Mouse (Mus musculus) spleen, embryonic (tissue): ENCODE data around the gene Tmem80.

Source experiments
- CTCF ChIA-PET: fragments of 350-600 bp; sonication (Branson Sonifier 250); formaldehyde crosslinking; loops from one replicate; lab custom pipeline; 2022; lab: Charles Lee

Gene Tmem80

DNA sequence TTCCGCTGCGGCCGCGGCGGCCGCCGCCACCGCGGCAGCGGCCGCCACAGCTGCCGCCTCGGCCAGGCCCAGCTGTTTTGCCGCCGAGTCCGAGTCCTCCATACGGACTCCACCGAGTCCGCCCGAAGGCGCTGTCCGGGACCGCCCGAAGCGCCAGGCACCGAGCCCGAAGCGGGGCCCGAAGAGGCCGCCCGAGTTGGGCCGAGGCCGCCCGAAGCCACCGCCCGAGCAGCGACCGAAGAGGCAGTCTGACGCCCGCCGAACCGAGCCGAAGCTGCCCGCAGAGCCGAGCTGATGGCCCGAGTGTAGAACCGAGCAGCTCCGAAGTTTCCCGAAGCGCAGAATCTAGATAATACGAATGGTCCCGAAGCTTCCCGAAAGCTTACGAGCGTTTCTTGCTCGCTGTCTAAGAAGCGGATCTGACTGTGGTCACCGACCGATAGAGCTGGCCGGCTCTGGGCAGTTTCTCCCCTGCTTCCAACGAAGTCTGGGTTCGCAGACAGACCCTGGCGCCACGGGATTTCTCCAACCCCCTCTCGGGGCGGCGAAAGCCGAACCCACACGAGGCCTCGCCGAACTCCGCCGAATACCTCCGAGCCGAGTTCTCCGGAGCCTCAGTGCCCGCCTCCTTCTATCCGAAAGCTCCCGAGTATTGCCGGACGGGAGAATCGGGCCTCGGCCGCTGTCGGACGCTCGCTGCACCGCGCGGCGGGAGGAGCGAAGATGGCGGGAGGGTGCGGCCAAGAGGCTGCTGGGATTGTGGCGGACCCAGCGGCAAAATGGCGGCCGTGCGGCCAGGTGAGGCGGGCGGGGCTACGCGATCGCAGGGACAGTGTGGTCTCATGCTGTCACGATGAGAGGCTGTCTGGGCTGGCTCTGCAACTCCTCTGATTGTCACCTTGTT, at the start of gene Tmem80, which contains the start of gene Deaf1:
Tmem80 (plus strand) TSS at position 271 of the 904 bp plus-strand sequence.
Deaf1 (minus strand) TSS at position 222 of the 904 bp plus-strand sequence.
- CTCF ChIA-PET: interaction anchor here (0.6 kb wide), 1 partner anchor 19 kb away, joined by 5 read pairs; no protein-coding TSS in a partner anchor

DNA sequence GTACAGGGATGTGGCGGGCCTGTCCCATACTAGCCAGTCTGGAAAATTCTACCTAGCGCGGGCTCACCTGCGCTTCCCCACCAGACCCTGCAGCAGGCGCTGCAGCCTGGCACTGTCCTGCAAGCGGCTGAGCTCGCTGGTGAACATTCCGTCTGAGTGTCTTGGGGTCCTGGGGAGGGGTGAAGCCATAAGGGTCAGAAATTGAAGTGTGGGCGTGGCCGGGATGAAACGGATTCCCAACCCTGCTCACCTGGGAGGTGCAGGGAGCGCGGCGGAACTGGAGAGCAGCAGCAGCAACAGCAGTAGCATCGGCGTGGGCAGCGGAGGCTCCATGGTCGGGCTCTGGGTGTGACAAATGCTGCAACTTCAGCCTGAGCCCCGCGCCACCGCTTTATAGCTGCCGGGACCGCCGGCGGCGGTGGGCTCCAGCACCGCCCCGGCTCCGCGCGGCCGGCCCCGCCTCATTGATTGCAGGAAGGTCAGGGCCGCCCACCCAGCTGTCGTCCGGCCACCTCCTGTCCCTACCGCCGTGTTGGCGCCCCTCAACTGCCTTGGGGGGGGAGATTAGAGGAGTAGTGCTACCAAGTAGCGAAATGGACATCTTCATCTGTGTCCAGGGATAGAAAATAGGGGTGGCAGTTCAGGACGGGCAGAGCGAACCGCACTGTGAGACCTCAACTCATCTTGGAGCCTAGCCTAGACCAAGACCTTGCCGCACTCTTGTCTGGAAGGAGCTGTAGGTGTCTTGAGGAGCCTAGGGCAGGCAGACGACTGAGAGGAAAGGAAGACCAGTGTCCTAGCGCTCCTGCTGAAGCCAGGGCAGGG, 48.6 kb upstream of the Tmem80 start, which contains the start of gene Sct:
Sct (minus strand) TSS at position 368 of the 825 bp plus-strand sequence.
- CTCF ChIA-PET: interaction anchor here (0.6 kb wide), 1 partner anchor 354 kb away, joined by 3 read pairs; no protein-coding TSS in a partner anchor

DNA sequence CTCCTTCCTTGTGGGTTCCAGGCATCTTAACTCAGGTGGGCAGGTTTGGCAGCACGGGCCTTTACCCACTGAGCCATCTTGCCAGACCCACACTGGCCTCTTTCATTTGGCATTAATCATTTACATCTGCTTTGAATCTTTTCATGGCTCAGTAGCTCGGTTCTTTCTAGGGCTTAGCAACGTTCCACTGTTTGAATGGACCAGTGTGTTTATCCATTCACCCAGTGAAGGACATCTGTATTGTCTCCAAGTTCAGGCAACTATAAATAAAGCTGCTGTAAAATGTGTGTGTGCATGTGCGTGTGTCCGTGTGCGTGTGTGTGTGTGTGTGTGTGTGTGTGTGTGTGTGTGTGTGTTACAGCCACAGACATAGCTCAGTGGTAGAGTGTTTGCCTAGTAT, 46.1 kb upstream of the Tmem80 start:
- CTCF ChIA-PET: no interaction called here

DNA sequence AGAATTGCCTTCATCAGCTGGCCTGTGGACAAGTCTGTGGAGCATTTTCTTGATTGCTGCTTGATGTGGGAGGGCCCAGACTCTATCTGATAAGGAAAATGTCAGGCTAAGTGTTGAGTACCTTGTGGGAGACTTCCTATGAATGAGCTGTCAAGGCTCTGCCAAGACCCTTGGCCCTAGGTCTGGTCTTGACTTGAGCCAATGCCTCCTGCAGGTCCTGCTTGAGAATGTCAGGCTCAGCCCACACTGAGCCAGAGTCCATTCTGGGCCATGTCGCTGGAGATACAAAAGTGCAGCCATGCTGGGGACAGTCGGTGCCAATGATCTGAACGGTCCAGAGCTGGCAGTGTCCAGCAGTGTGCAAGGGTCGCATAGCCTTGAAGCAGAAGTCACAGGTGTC, 44.8 kb upstream of the Tmem80 start:
- CTCF ChIA-PET: no interaction called here

DNA sequence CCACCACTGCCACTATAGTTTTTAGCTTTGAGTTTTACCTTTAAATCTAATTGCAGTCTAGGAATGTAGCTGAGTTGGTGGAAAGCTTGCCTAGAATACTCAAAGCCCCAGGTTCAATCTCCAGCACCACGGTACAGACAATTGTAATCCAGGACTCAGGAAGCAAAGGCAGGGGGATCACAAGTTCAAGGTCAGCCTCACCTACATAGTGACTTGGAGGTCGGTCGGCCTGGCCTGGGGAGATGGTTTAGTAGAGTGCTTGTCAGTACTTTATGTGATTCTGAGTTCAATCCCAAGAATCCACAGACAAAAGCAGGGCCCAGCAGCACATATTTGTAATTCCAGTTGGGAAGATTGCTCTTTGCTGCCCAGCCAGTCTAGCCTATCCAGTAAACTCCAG, 39.5 kb upstream of the Tmem80 start:
- CTCF ChIA-PET: interaction anchor here (0.5 kb wide), 1 partner anchor 22 kb away, joined by 3 read pairs; the partner anchor contains the start of gene Irf7

DNA sequence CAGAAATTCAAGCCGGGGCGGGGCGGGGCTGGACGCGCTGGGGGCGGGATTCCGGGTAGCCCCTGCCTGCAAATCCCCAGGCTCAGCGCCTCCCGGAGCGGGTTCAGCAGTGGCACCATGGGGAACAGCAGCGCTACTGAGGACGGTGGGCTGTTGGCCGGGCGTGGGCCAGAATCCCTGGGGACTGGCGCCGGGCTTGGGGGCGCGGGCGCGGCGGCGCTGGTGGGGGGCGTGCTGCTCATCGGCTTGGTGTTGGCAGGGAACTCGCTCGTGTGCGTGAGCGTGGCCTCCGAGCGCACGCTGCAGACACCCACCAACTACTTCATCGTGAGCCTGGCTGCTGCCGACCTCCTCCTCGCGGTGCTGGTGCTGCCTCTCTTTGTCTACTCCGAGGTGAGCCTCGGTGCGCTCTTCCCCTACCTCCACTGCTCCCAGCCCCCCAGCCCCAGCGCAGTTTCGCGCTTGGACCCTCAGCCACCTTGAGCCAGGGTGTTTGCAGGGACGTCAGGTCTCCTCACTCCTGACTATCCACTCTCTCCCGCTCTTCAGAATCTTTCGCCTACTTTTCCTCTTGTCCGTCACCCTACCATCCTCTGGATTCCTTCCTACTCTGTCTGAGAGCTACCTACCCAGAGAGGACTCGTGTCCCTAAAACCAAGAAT, 35.5 kb upstream of the Tmem80 start, which contains the start of gene Drd4:
Drd4 (plus strand) TSS at position 86 of the 662 bp plus-strand sequence.
- CTCF ChIA-PET: no interaction called here

DNA sequence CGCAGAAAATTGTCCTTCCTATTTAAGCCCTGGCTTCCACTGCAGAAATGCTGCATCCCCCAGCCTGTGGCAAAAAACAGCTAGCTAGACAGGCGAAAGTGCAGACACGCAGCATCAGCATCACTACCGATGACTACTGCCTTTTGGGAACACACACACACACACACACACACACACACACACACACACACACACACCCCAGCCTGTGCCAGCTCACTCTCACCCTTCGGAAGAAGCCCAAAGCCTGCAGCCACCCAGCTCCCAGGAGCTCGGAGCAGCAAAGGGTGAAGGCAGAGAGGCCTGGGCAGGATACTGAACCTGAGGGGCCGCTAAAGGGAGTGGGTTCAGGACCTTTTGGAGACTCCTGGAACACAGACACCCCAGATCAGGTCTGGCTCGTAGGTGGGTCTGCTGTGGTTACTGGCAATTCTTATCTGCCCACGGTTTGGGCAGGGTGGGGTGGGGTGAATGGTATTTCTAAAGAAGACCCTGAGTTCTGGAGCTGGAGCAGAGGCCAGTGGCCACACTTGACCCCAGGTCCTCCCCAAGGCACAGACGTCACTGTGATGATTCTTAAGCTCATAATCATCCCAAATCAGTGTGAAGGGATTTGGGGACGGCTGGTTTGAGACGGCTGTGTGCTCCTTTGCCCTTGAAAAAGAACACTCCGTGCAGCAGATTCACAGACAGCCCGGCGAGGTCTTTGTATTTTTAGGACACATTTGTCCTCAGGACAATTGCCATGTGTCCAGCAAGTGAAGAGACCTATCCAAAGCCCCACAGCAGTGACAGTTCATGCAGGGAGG, 34.8 kb upstream of the Tmem80 start:
- CTCF ChIA-PET: no interaction called here

DNA sequence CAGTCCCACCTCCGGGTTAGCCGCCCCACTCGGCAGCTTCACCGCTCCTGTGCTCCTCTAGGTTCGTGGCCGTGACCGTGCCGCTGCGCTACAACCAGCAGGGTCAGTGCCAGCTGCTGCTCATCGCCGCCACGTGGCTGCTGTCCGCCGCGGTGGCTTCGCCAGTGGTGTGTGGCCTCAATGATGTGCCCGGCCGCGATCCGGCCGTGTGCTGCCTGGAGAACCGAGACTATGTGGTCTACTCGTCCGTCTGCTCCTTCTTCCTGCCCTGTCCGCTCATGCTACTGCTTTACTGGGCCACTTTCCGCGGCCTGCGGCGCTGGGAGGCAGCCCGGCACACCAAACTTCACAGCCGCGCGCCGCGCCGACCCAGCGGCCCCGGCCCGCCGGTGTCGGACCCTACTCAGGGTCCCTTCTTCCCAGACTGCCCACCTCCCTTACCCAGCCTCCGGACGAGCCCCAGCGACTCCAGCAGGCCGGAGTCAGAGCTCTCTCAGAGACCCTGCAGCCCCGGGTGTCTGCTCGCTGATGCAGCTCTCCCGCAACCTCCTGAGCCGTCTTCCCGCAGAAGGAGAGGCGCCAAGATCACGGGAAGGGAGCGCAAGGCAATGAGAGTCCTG, 33.6 kb upstream of the Tmem80 start:
- CTCF ChIA-PET: interaction anchor here (1.0 kb wide), 1 partner anchor 25 kb away, joined by 3 read pairs; no protein-coding TSS in a partner anchor

DNA sequence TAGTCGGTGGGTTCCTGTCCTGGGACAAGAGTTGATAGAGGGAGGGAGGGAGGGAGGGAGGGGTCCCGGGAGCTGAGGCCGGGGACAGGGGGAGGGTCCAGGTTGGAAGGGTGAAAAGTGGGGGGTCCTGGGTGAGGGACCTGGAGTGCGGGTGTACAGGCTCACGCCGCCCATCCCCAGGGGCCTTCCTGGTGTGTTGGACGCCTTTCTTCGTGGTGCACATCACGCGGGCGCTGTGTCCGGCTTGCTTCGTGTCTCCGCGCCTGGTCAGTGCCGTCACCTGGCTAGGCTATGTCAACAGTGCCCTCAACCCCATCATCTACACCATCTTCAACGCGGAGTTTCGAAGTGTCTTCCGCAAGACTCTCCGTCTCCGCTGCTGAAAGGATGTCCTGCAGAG, 33.1 kb upstream of the Tmem80 start:
- CTCF ChIA-PET: interaction anchor here (1.0 kb wide), 1 partner anchor 26 kb away, joined by 3 read pairs; no protein-coding TSS in a partner anchor

DNA sequence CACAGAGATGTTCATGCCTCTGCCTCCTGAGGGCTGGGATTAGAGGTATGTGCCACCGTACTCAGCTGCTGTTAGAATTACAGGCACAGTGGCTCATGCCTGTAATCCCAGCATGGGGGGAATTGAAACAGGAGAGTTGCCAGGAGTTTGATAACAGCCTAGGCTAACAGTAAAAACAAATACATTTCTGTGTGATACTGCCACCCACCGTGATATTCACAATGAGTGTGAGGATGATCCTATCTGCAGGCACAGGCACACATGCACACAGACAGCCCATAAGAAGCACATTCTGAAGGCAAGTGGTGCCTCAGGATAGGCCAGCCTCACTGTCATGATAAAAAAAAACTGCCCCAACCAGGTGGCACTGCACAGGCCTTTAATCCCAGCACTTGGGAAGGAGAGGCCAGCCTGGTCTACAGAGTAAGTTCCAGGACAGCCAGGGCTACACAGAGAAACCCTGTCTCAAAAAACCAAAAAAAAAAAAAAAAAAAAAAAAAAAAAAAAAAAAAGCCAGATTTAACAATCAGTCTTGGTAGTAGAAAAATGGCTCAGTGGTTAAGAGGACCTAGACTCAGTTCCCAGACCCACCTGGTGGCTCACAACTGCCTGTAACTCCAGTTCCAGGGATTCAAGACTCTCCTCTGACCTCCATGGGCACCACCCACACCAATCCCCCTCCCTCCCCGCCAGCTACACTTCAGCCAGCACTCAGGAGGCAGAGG, 29.5 kb upstream of the Tmem80 start:
- CTCF ChIA-PET: no interaction called here

DNA sequence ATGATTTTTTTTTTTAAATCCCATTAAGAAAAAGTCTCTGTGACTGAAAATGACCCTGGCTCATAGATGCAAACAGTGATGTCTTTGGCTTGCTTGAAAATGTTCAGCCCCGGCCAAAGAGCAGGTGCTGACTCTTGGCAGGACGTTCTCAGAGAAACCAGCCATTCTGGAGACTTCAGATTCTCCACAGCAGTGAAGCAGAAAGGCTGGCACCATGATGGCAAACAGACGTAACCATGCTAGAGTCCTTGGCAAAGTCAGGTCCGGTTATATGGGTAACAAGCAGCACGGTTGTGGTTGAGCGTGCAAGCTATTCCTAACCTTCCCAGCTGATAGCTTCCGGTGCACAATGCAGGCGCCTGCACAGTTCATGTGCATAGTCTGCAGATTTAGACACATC, 28.4 kb upstream of the Tmem80 start:
- CTCF ChIA-PET: no interaction called here

DNA sequence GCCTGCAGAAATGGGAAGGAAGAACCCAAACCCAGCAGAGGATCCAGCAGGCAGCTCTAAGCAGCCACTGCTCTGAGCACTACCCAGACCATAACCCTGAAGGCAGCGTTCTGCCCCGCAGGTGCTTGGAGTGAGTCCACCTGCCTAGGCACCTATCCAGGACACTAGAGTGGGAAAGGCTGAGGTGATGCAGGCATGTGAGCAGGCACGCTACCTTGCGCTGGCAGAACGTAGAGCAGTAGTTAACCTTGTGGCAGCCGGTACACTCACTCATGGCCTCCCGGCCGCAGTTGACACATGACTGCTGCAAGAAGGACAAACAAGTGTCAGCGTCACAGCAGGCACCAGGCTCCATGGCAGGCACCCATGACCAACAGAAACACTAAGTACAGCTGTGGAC, 26.2 kb upstream of the Tmem80 start:
- CTCF ChIA-PET: no interaction called here

DNA sequence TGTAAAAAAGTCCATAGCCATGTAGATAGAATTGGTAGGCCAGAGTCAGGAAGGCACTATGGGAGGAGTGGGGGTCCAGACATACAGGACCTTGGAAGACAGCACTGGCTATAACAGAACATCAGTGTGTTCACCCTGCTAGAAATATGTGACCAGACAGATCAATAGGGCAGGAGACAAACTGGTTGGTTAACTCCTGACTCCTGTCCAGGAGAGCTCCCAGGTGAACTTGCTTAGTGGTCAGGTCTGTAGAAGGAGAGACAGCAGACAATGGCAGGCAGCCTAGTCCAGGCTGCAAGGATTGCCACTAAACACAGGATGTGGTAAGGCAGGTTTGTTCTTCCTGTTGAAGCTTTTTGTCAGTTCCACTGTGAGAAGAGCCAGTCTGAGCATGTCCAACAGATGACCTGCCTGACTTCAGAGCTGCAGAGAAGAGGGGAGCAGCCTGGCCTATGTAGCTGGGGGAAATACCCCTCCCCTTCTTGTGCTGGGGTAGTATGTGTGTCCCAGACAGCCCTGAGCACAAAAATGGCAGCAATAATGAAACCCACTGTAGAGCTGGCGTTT, 24.8 kb upstream of the Tmem80 start:
- CTCF ChIA-PET: interaction anchor here (1.1 kb wide), 1 partner anchor 26 kb away, joined by 8 read pairs; no protein-coding TSS in a partner anchor

DNA sequence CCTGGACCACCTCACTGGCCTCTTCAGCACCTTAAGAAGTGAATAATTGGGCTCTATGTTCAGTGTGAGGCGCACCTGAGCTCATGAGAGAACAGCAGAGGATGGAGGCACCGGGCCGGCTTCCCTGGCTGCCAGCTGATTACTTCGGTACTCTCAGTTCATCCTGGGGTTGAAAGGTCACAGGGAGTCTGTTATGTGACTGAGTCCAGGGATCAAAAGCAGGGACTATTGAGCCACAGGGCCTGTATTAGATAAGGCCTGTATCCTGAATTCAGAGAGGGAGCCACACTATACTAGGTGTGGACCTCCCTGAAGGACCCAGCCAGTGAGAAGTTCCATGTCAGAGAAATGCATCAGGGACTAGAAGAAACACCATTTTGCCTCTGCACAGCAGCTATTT, 23.0 kb upstream of the Tmem80 start:
- CTCF ChIA-PET: no interaction called here

DNA sequence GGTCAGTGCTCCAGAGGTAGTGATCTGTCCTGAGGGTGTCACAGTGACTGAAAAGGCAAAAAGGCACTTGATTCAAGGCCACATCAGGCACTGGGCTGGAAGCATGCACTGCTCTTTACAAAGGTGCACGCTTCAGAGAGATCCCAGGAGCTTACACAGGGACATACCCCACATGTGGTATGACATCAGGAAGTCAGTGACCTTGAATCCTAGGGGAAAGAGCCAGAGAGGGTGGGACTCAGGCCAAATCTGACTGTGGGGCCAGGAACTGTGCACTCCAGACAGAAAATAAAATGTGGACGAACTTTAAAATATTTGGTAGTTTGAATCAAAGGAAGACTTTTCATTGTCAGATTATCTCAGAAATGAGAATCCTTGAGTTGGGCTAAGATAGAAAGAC, 13.1 kb upstream of the Tmem80 start:
- CTCF ChIA-PET: no interaction called here

DNA sequence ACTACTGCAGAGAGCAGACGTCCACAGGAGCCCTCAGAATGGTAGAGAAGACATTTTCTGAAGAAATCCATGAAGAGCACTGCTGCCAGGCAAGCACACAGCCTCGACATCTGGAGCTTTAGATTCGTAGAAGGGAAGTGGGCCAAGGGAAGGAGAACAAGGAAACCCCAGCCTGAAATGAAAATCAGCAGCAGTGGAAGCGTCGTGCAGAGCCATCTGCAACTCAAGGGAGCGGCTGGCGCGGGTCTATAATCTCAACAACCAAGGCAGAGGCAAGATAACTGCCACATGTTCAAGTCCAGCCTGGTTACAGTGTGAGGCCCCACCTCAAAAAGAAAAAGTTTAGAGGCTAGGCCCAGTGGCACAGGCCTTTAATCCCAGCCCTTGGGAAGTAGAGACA, 12.5 kb upstream of the Tmem80 start:
- CTCF ChIA-PET: interaction anchor here (0.9 kb wide), 1 partner anchor 47 kb away, joined by 3 read pairs; no protein-coding TSS in a partner anchor

DNA sequence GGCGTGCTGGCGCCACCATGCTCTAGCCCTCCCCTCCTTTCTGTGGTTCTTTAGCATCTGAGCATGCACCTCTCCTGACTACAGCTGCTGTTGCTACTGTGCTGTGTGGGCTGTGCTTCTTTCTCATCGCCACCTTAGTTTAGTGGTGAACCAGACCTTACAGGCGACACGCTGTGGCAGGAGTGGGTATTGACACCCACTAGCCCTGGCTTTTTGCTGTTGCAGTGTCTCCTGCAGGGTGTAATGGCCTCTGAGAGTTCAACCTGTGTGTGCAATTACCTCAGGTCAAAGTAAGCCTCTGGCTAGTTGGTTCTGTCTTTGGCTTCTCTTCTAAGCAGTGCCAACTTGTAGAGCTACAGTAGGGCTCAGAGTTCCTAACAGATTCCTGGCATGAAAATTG, 11.6 kb upstream of the Tmem80 start:
- CTCF ChIA-PET: interaction anchor here (1.0 kb wide), 1 partner anchor 51 kb away, joined by 3 read pairs; no protein-coding TSS in a partner anchor

DNA sequence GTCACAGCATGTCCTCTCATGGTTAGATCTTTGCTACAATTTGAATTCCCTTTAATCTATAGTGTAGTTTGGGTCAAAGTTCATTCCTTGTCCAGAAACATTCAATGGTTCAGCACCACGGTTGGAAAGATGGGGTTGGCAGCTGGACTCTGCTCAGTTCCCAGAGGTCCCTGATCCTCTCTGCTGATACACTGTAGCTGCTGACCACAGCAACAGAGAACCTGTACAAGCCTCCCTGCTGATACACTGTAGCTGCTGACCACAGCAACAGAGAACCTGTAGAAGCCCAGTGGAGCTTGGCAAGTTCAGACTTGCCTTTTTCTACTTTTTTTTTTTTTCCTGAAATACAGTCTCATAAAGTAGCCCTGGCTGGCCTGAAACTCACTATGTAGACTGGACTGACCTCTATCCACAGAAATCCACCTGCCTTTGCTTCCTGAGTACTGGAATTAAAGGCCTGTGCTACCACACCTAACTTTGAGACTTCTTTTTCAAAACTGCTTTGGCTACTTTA, 9.9 kb upstream of the Tmem80 start:
- CTCF ChIA-PET: no interaction called here

DNA sequence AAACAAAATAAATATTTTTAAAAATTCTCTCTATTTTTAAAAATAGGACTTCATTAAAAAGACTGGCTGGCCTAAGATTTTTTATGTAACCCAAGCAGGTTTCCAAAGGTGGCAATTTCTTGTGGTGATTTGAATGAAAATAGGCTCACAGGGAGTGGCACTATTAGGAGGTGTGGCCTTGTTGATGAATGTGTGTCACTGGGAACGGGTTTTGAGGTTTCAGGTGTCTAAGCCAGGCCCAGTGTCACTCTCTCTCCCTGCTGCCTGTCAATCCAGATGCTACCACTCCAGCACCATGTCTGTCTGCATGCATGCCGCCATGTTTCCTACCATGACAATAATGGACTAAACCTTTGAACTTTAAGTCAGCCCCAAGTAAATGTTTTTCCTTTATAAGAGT, 8.1 kb upstream of the Tmem80 start:
- CTCF ChIA-PET: no interaction called here
